28 mouse cellular contexts compared by ENCODE assay signal in genomic region chr6:59004630-59005029, GRCm38 (mm10). TPM values are rescaled to one million over a fixed set of nuclear protein-coding genes. Genes with fewer than 3 reads are reported as not detected.
"Had no signal": no experiment of that assay in that cellular context is flagged by ENCODE, and none has a peak within 500 bp of the region (broad histone marks: within the 10 kb centered on the region; RNA-seq: fewer than 3 reads in every experiment).

No protein-coding gene starts in this region.

- DNase-seq: cerebellum, adult 2 months; cerebellum, adult 8-10 months; cerebellum, adult 9-10 months; cerebellum, adult 9-11 months; cerebellum, postnatal 14 days; cerebellum, postnatal 25 days; cerebellum, postnatal 36 days; embryo, embryonic 11 days; forebrain, postnatal 0 days; gastrocnemius, adult 2 months; gastrocnemius, postnatal 10 days; gastrocnemius, postnatal 14 days; gastrocnemius, postnatal 25 days; gastrocnemius, postnatal 36 days; heart, adult 11 months; heart, adult 18-20 months; heart, adult 2 months had no signal

- H3K9me3 ChIP-seq: embryonic facial prominence, embryonic 10.5 days; embryonic facial prominence, embryonic 12.5 days; embryonic facial prominence, embryonic 13.5 days; embryonic facial prominence, embryonic 15.5 days; forebrain, embryonic 10.5 days; forebrain, embryonic 12.5 days; forebrain, embryonic 13.5 days; forebrain, embryonic 15.5 days had no signal

- H3K4me1 ChIP-seq: embryonic facial prominence, embryonic 10.5 days; embryonic facial prominence, embryonic 12.5 days; embryonic facial prominence, embryonic 13.5 days; forebrain, embryonic 10.5 days; forebrain, embryonic 12.5 days; forebrain, embryonic 13.5 days; forebrain, embryonic 15.5 days had no signal

- ATAC-seq: forebrain, embryonic 13.5 days; forebrain, embryonic 14.5 days; forebrain, embryonic 15.5 days; forebrain, embryonic 16.5 days; forebrain, postnatal 0 days had no signal

- H3K36me3 ChIP-seq: embryonic facial prominence, embryonic 10.5 days; embryonic facial prominence, embryonic 12.5 days; embryonic facial prominence, embryonic 13.5 days; embryonic facial prominence, embryonic 15.5 days; forebrain, embryonic 10.5 days; forebrain, embryonic 12.5 days; forebrain, embryonic 15.5 days had no signal

- H3K4me2 ChIP-seq: embryonic facial prominence, embryonic 12.5 days; embryonic facial prominence, embryonic 13.5 days; embryonic facial prominence, embryonic 15.5 days; forebrain, embryonic 12.5 days; forebrain, embryonic 13.5 days; forebrain, embryonic 15.5 days had no signal

- H3K4me3 ChIP-seq: embryonic facial prominence, embryonic 10.5 days; embryonic facial prominence, embryonic 12.5 days; embryonic facial prominence, embryonic 13.5 days; embryonic facial prominence, embryonic 15.5 days; erythroblast, embryonic 14.5 days; forebrain, embryonic 10.5 days; forebrain, embryonic 12.5 days; forebrain, embryonic 13.5 days; forebrain, embryonic 15.5 days; gastrocnemius, adult 2 months; heart, adult 2 months had no signal

- H3K27me3 ChIP-seq: embryonic facial prominence, embryonic 12.5 days; embryonic facial prominence, embryonic 13.5 days; embryonic facial prominence, embryonic 15.5 days; forebrain, embryonic 12.5 days; forebrain, embryonic 13.5 days; forebrain, embryonic 15.5 days had no signal

- H3K9ac ChIP-seq: embryonic facial prominence, embryonic 12.5 days; embryonic facial prominence, embryonic 13.5 days; embryonic facial prominence, embryonic 15.5 days; forebrain, embryonic 12.5 days; forebrain, embryonic 13.5 days; forebrain, embryonic 15.5 days; forebrain, postnatal 0 days had no signal

- H3K27ac ChIP-seq: embryonic facial prominence, embryonic 10.5 days; embryonic facial prominence, embryonic 12.5 days; embryonic facial prominence, embryonic 13.5 days; embryonic facial prominence, embryonic 15.5 days; forebrain, embryonic 10.5 days; forebrain, embryonic 12.5 days; forebrain, embryonic 13.5 days; forebrain, embryonic 15.5 days; gastrocnemius, adult 2 months; heart, adult 2 months had no signal

RNA-seq across cellular contexts. Expression of gene Fam13a, which starts 19.7 kb away (rescaled TPM):
- polyA plus RNA-seq: erythroblast, embryonic 14.5 days had no signal
